Mouse (Mus musculus) CD8-positive naive resting alpha-beta T cell, adult 57 days (primary cell): ENCODE data around the gene Ucn. TPM values are rescaled to one million over a fixed set of nuclear protein-coding genes. Genes with fewer than 3 reads are reported as not detected.

Experiments used
- total RNA-seq: library from RNA; stranded (reverse); gene quantifications from one replicate; pipeline ENCODE4 v1.2.4, GENCODE M21; 2023

The Ucn gene
- not detected for total RNA-seq

GRCm38 (mm10) chr5:31138241-31138967 lies at the start of gene Ucn:
Gene Ucn, minus strand, starts transcription at chr5:31138829.

GRCm38 (mm10) chr5:31179766-31180630 lies 41.4 kb upstream of the Ucn start, which contains the start of the genes Gm29609 and Gtf3c2:
Gene Gm29609, minus strand, starts transcription at chr5:31179911.
Gene Gtf3c2, minus strand, starts transcription at chr5:31180144.

GRCm38 (mm10) chr5:31154152-31154553 lies 15.5 kb upstream of the Ucn start, which contains the start of gene Mpv17:
Gene Mpv17, minus strand, starts transcription at chr5:31154251.

GRCm38 (mm10) chr5:31116354-31116753 lies 22.3 kb downstream of the Ucn start, which contains the start of gene Trim54:
Gene Trim54, plus strand, starts transcription at chr5:31116712.

GRCm38 (mm10) chr5:31108000-31108490 lies 30.6 kb downstream of the Ucn start, which contains the start of gene Slc30a3:
Gene Slc30a3, minus strand, starts transcription at chr5:31108237.

GRCm38 (mm10) chr5:31105814-31106335 lies 32.8 kb downstream of the Ucn start, which contains the start of gene Dnajc5g:
Gene Dnajc5g, plus strand, starts transcription at chr5:31106285.

Other genes starting within 250 kb of the Ucn start
- gene Ost4, start 231.0 kb downstream of the Ucn start, total RNA-seq: 142 TPM
- 4.6 TPM for gene Emilin1, start 225.4 kb downstream of the Ucn start, total RNA-seq
- gene Khk, start 217.4 kb downstream of the Ucn start, total RNA-seq: 19.2 TPM
- gene Cgref1, start 193.2 kb downstream of the Ucn start, total RNA-seq: not detected
- 180 TPM for gene Preb, start 178.5 kb downstream of the Ucn start, total RNA-seq
- not detected for gene Tcf23, start 170.2 kb downstream of the Ucn start, total RNA-seq
- gene Atraid, start 90.5 kb downstream of the Ucn start, total RNA-seq: 26.5 TPM
- 8.3 TPM for gene Slc5a6, start 89.9 kb downstream of the Ucn start, total RNA-seq
- gene Cad, start 84.0 kb downstream of the Ucn start, total RNA-seq: 53.8 TPM
- not detected for gene Dnajc5g, start 32.5 kb downstream of the Ucn start, total RNA-seq
- not detected for gene Slc30a3, start 30.6 kb downstream of the Ucn start, total RNA-seq
- not detected for gene Trim54, start 22.1 kb downstream of the Ucn start, total RNA-seq
- gene Mpv17, start 15.4 kb upstream of the Ucn start, total RNA-seq: 16.1 TPM
- 2.9 TPM for gene Gm29609, start 41.1 kb upstream of the Ucn start, total RNA-seq
- gene Gtf3c2, start 41.3 kb upstream of the Ucn start, total RNA-seq: 166 TPM
- 57.0 TPM for gene Snx17, start 54.4 kb upstream of the Ucn start, total RNA-seq
- 43.7 TPM for gene Eif2b4, start 54.6 kb upstream of the Ucn start, total RNA-seq
- 21.2 TPM for gene Zfp513, start 63.5 kb upstream of the Ucn start, total RNA-seq
- 153 TPM for gene Ppm1g, start 81.9 kb upstream of the Ucn start, total RNA-seq
- 150 TPM for gene Nrbp1, start 102.0 kb upstream of the Ucn start, total RNA-seq
- gene Gm9970, start 102.4 kb upstream of the Ucn start, total RNA-seq: not detected
- gene Krtcap3, start 112.9 kb upstream of the Ucn start, total RNA-seq: 25.8 TPM
- 16.6 TPM for gene Ift172, start 152.3 kb upstream of the Ucn start, total RNA-seq
- gene Fndc4, start 157.3 kb upstream of the Ucn start, total RNA-seq: 1.3 TPM
- gene Gckr, start 158.6 kb upstream of the Ucn start, total RNA-seq: not detected